Mouse (Mus musculus): ENCODE measurements around the gene Arhgef17. TPM values are rescaled to one million over a fixed set of nuclear protein-coding genes. Genes with fewer than 3 reads are reported as not detected.
"Not testable (repeated sequence)": the region's sequence is repeated elsewhere in the genome, so short reads cannot be mapped to it uniquely, and the experiment has no call there.

The Arhgef17 gene
- polyA plus RNA-seq, 1 experiment: 59.0 TPM

DNA sequence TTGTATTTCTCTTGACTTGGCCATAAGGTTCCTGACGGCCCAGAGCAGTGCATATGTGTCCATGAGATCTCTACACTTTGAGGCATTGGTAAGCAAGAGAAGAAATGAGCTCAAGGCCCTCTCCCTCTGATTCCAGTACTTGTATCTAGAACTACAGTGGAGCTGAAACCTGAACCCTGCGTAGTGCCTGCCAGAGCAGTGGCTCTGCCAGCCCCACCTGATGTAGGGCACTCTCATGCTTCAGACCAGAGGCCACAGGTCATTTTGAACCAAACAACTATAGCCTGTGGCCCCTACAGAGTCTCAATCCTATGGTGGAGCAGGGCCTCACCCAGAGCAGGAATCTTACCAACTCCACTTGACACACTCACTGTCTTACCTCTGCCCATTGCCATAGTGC lies 82.4 kb downstream of the Arhgef17 start:
- TF ChIP-seq POLR2A (IDR thresholded peaks at IDR 0.05; ENCODE audit: borderline replicate concordance, extremely low read depth, low read depth, low read length) (no peak), CTCF (IDR thresholded peaks at IDR 0.05; ENCODE audit: insufficient read depth, low read length) (no peak)
- Histone ChIP-seq H3K4me3 (replicated peaks; ENCODE audit: extremely low read depth, low read depth, low read length) (no peak overlapping the region), H3K4me1 (ENCODE audit: control insufficient read depth, insufficient read depth, low read length) (peaks cover 3% of the 10 kb centered on the region; the same call in 1 of the 2 replicates)
- DNase-seq: no peak
- 98% methylated on average over 2 of the region's 2 CpGs for WGBS

DNA sequence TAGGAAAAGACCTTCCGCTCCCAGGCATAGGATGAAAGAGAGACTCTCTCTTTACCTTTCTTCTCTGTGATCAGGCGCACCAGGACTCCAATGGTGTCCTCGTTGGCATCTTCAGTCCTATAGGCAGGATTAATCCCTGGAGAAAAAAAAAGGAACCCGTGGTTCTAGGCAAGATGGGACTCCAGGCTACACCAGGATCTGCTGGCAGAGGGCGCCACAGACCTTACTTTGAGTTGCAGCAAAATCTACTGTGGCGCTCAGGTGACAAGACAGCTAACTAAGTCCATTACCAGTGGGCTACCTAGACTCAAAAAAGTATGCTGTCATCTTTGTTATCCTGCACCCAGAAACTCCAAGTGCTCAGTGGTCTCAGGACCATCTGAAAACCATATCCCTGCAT lies 83.2 kb downstream of the Arhgef17 start:
- DNase-seq: peak; percentile 70
- Histone ChIP-seq H3K4me1 (ENCODE audit: control insufficient read depth, insufficient read depth, low read length) (peaks cover 3% of the 10 kb centered on the region; the same call in 1 of the 2 replicates), H3K4me3 (replicated peaks; ENCODE audit: extremely low read depth, low read depth, low read length) (no peak overlapping the region)
- WGBS: 43% methylated on average over 6 of the region's 6 CpGs
- TF ChIP-seq POLR2A (IDR thresholded peaks at IDR 0.05; ENCODE audit: borderline replicate concordance, extremely low read depth, low read depth, low read length) (no peak), CTCF (IDR thresholded peaks at IDR 0.05; ENCODE audit: insufficient read depth, low read length) (peak; percentile 90)

DNA sequence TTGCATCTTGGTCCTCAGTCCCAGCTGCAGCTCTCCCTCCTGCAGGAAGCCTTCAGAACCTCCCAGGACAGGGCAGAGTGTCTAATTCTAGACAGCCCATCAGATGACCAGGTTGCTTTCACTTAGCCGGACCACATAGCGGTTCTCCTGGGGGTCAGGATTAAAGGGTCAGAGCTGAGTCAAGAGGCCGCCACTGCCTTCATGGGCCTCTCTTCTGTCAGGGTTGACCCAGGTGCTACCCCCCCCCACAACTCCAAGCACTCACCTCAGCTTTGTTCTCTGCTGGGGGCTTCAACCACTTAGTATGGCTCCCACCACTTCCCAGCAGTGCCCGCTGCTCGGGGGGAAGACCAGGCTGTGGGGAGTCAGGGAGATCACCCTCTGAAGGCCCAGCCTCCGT lies 84.8 kb downstream of the Arhgef17 start:
- no peak for TF ChIP-seq POLR2A (IDR thresholded peaks at IDR 0.05; ENCODE audit: borderline replicate concordance, extremely low read depth, low read depth, low read length)
- TF ChIP-seq CTCF (IDR thresholded peaks at IDR 0.05; ENCODE audit: insufficient read depth, low read length): no peak
- no peak for DNase-seq
- peaks cover 3% of the 10 kb centered on the region; the same call in 1 of the 2 replicates for H3K4me1 ChIP-seq (ENCODE audit: control insufficient read depth, insufficient read depth, low read length)
- H3K4me3 ChIP-seq (replicated peaks; ENCODE audit: extremely low read depth, low read depth, low read length): no peak overlapping the region
- WGBS: 88% methylated on average over 6 of the region's 6 CpGs

DNA sequence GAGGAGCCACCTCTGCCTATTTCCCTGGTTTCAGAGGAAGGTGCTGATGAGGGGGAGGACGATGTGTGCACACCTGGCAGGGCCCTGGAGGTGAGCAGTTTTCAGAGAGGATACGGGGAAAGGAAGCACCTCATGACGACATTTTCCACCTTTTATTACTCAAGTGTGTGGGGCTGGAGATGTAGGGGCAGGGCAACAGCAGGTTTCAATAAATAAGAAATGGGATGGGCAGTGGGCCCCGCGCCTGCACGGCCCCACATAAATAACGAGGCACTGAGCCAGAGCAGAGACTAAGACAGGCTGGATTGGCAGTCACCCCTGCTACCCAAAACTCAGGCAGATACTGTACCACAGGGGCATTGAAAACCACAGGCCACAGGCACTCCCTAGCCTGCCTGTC lies 85.9 kb downstream of the Arhgef17 start:
- WGBS: 71% methylated on average over 7 of the region's 7 CpGs

DNA sequence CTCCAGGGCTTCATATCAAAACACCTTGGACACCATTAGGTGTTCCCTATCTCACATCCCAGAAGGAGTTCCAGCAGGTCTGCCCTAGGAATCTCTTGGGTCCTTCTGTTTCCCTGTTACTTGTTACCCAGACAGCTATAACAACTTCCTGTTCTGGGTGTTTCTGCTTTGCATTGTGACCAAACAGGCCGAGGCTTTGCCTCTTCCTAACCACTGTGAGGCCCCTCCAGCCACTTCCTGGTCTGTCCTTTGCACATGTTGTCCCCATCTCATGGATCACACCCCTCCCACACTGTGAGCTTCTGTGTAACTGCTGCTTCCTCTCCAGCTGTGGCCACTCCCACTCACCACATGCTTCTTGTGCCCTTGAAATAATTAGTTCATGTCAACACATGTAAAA lies 86.5 kb downstream of the Arhgef17 start:
- H3K4me3 ChIP-seq (replicated peaks; ENCODE audit: extremely low read depth, low read depth, low read length): no peak overlapping the region
- no peak for DNase-seq
- H3K4me1 ChIP-seq (ENCODE audit: control insufficient read depth, insufficient read depth, low read length): peaks cover 3% of the 10 kb centered on the region; the same call in 1 of the 2 replicates
- 6% methylated on average over 1 of the region's 1 CpGs for WGBS
- no peak for TF ChIP-seq POLR2A (IDR thresholded peaks at IDR 0.05; ENCODE audit: borderline replicate concordance, extremely low read depth, low read depth, low read length)
- TF ChIP-seq CTCF (IDR thresholded peaks at IDR 0.05; ENCODE audit: insufficient read depth, low read length): no peak

More for the DNA sequence above, 85.9 kb downstream of the Arhgef17 start:
- DNase-seq; H3K4me1 ChIP-seq (ENCODE audit: control insufficient read depth, insufficient read depth, low read length); H3K4me3 ChIP-seq (replicated peaks; ENCODE audit: extremely low read depth, low read depth, low read length): not testable (repeated sequence)

DNA sequence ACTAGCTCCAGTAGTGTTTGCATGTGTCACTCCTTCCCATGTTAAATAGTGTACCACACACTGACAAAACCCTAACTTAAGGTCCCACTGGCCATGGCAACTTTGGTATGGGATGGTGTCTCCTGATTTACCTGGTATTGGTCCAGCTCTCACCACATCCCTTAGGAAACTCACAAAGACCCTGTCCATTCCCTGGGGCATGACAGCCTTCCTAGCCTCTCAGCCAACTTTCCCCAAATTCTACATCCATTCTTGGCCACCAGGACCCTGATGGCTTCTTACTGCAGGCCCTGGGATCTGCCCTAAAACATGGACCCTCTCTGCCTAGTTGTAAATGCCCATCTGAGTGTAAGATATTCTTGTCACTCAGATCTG lies 86.9 kb downstream of the Arhgef17 start:
- TF ChIP-seq POLR2A (IDR thresholded peaks at IDR 0.05; ENCODE audit: borderline replicate concordance, extremely low read depth, low read depth, low read length) (no peak), CTCF (IDR thresholded peaks at IDR 0.05; ENCODE audit: insufficient read depth, low read length) (no peak)
- no peak for DNase-seq

DNA sequence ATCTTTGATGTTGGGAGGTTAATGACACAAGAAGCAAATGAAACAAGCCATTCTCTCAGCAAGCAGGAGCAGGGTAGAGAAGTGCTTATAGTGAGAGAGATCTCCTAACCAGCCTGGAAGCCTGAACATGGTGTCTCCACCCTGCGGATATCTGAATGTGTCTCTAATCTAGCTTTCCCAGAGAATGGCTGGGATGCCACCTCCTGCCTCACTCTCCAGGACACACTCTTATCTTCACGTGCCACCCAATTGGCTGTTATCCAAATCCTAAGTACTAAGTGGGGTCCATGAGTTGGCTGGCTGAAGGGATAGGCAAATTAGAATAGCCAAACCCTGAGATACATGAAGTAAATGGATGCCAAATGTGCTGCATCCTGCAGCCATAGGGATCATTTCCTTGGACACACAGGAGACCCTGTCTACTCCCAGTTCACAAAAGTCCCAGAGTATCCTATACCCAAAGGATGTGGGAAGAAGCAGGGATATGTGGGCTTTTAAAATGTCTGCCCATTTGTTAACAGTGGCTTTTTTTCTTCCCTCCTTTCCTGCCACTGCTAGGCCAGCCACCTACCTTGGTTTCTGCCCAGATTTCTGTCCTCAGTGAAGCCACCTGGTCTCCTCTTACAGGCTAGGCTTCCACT lies 87.4 kb downstream of the Arhgef17 start:
- TF ChIP-seq CTCF (IDR thresholded peaks at IDR 0.05; ENCODE audit: insufficient read depth, low read length) (no peak), POLR2A (IDR thresholded peaks at IDR 0.05; ENCODE audit: borderline replicate concordance, extremely low read depth, low read depth, low read length) (no peak)
- H3K4me3 ChIP-seq (replicated peaks; ENCODE audit: extremely low read depth, low read depth, low read length): no peak overlapping the region
- WGBS: 42% methylated on average over 2 of the region's 2 CpGs
- no peak for DNase-seq
- H3K4me1 ChIP-seq (ENCODE audit: control insufficient read depth, insufficient read depth, low read length): peaks cover 3% of the 10 kb centered on the region; the same call in 1 of the 2 replicates

More for the DNA sequence above, 86.9 kb downstream of the Arhgef17 start:
- peaks cover 3% of the 10 kb centered on the region; the same call in 1 of the 2 replicates for H3K4me1 ChIP-seq (ENCODE audit: control insufficient read depth, insufficient read depth, low read length)
- no peak overlapping the region for H3K4me3 ChIP-seq (replicated peaks; ENCODE audit: extremely low read depth, low read depth, low read length)

DNA sequence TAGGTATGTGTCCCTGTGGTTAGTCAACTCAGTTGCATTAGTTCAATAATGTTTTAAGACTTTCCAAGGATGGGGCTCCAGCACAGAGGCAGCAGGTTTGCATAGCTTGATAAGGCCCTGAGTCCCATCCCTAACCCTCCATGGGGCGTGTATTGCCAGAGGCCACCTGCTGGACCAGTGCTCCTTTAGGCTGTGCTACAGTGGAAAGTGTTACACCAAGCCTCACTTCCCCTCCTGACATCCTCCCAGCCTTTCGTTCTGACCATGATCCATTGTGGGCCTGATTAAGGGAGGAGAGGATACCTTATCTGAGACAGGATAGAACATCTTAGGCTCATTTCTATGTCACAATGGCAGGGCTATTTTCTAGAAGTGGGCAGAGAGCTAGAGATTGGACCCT lies 88.0 kb downstream of the Arhgef17 start:
- Histone ChIP-seq H3K4me1 (ENCODE audit: control insufficient read depth, insufficient read depth, low read length) (peaks cover 3% of the 10 kb centered on the region; the same call in 1 of the 2 replicates), H3K4me3 (replicated peaks; ENCODE audit: extremely low read depth, low read depth, low read length) (no peak overlapping the region)
- WGBS: 72% methylated on average over 2 of the region's 2 CpGs
- DNase-seq: no peak
- no peak for TF ChIP-seq POLR2A (IDR thresholded peaks at IDR 0.05; ENCODE audit: borderline replicate concordance, extremely low read depth, low read depth, low read length)
- no peak for TF ChIP-seq CTCF (IDR thresholded peaks at IDR 0.05; ENCODE audit: insufficient read depth, low read length)

DNA sequence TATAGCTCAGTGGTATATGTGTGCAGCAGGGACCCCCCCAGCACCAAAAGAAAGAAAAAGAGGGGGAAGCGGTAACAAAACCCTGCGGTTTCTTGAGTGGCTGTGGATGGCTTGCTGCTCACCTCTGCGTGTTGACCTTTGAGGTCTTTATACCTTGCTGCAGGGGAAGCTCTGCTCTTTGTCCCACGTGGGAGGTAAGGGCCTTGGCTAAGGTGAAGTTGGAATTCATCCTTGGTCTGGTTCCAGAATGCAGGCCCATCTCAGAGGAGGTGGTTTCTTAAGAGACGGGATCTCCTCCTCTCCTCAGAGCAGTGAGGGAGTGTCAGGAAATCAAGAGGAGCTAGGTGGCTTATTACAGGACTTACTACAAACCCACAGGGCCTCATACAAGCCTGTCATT lies 89.7 kb downstream of the Arhgef17 start:
- Histone ChIP-seq H3K4me1 (ENCODE audit: control insufficient read depth, insufficient read depth, low read length) (peaks cover 3% of the 10 kb centered on the region; the same call in 1 of the 2 replicates), H3K4me3 (replicated peaks; ENCODE audit: extremely low read depth, low read depth, low read length) (no peak overlapping the region)
- no peak for DNase-seq
- no peak for TF ChIP-seq POLR2A (IDR thresholded peaks at IDR 0.05; ENCODE audit: borderline replicate concordance, extremely low read depth, low read depth, low read length)
- TF ChIP-seq CTCF (IDR thresholded peaks at IDR 0.05; ENCODE audit: insufficient read depth, low read length): no peak
- WGBS: 82% methylated on average over 5 of the region's 5 CpGs

DNA sequence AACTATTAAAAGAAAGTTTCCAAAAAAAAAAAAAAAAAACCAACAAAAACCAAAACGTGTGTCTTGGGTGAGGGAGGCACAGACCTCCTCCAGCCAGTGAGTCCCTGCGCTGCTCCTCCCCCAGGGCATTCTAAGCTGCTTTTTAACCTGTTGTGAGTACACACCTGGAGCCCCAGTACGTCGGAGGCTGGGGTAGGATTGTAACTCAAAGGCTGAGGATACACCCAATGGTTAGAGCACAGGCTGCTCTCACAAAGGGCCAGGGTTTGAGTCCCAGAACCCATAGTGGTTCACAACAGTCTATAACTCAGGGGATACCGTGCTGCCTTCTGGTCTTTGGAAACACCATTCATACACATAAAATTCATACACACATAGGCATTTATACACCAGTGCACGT lies 90.3 kb downstream of the Arhgef17 start:
- 85% methylated on average over 6 of the region's 6 CpGs for whole genome bisulfite sequencing
- TF ChIP-seq CTCF (IDR thresholded peaks at IDR 0.05; ENCODE audit: insufficient read depth, low read length) (no peak), POLR2A (IDR thresholded peaks at IDR 0.05; ENCODE audit: borderline replicate concordance, extremely low read depth, low read depth, low read length) (no peak)
- Histone ChIP-seq H3K4me1 (ENCODE audit: control insufficient read depth, insufficient read depth, low read length) (peaks cover 3% of the 10 kb centered on the region; the same call in 1 of the 2 replicates), H3K4me3 (replicated peaks; ENCODE audit: extremely low read depth, low read depth, low read length) (no peak overlapping the region)
- no peak for DNase-seq
